Mouse (Mus musculus) ES-E14 (cell line): ENCODE measurements around the gene Phf7. TPM values are rescaled to one million over a fixed set of nuclear protein-coding genes. Genes with fewer than 3 reads are reported as not detected.

ENCODE experiments used
- DNase-seq: peaks from one replicate; pipeline ENCODE4 v3.0.0-alpha.2; 2013; ENCODE audit warnings: low read depth, low spot score
- H3K27ac ChIP-seq: 2 replicates; pipeline ENCODE4 v1.5.1; 2012; ENCODE audit warnings: low read depth, mild to moderate bottlenecking, low read length, moderate library complexity, mixed read lengths; ENCODE audit not compliant: poor library complexity, insufficient read depth, severe bottlenecking
- H3K36me3 ChIP-seq: 2 replicates; pipeline ENCODE4 v1.6.1; 2012; ENCODE audit warnings: mild to moderate bottlenecking, low read length, moderate library complexity, mixed read lengths; ENCODE audit not compliant: control insufficient read depth, poor library complexity, insufficient read depth, severe bottlenecking
- H3K4me1 ChIP-seq, 2 experiments: fragments of 150-350 bp in 1 of 2; sonication (generic) in 1 of 2; 2 replicates each; pipeline ENCODE4 v1.6.1; 2012; ENCODE audit warnings: low read length in 2 of 2, mild to moderate bottlenecking in 1 of 2, mixed read lengths in 1 of 2; ENCODE audit not compliant: control insufficient read depth in 2 of 2, insufficient read depth in 2 of 2, poor library complexity in 1 of 2
- H3K4me3 ChIP-seq, 2 experiments: fragments of 150-350 bp in 1 of 2; sonication (generic) in 1 of 2; 2 replicates each; pipeline ENCODE4 v1.5.1; 2012; ENCODE audit warnings: low read length in 2 of 2, low read depth in 1 of 2, mild to moderate bottlenecking in 1 of 2, mixed read lengths in 1 of 2; ENCODE audit not compliant: insufficient read depth in 1 of 2, poor library complexity in 1 of 2, severe bottlenecking in 1 of 2
- H3K9ac ChIP-seq: 2 replicates; pipeline ENCODE4 v1.6.1; 2012; ENCODE audit warnings: low read depth, mild to moderate bottlenecking, low read length, mixed read lengths; ENCODE audit not compliant: poor library complexity, insufficient read depth, severe bottlenecking
- H3K9me3 ChIP-seq: fragments of 150-350 bp; sonication (generic); 2 replicates; pipeline ENCODE4 v1.6.1; 2012; ENCODE audit warnings: low read depth, mild to moderate bottlenecking, low read length; ENCODE audit not compliant: control insufficient read depth, insufficient read depth
- CHD2 ChIP-seq: IDR thresholded peaks from 2 replicates; pipeline ENCODE4 v1.6.1; 2014; ENCODE audit warnings: mild to moderate bottlenecking, low read depth, low read length, inconsistent platforms
- HCFC1 ChIP-seq: IDR thresholded peaks from 2 replicates; pipeline ENCODE4 v1.6.1; 2012; ENCODE audit warnings: low read length, inconsistent platforms, borderline replicate concordance; ENCODE audit not compliant: insufficient read depth
- MAFK ChIP-seq: IDR thresholded peaks from 2 replicates; pipeline ENCODE4 v1.6.1; 2014; ENCODE audit warnings: mild to moderate bottlenecking, low read depth, low read length, inconsistent platforms; ENCODE audit not compliant: insufficient read depth
- ZC3H11A ChIP-seq: IDR thresholded peaks from 2 replicates; pipeline ENCODE4 v1.6.1; 2012; ENCODE audit warnings: low read depth, mild to moderate bottlenecking, inconsistent platforms, low read length, borderline replicate concordance
- ZNF384 ChIP-seq: IDR thresholded peaks from 2 replicates; pipeline ENCODE4 v1.6.1; 2012; ENCODE audit warnings: low read depth, low read length, inconsistent platforms
- in situ Hi-C, 2 experiments: fragments of 600-800 bp; cut with MboI; formaldehyde crosslinking; loops; one replicate each; pipeline ENCODE4 v1.15.1; 2025; ENCODE audit warnings: low sequenced_read_pairs in 2 of 2, inconsistent platforms in 1 of 2; ENCODE audit not compliant: unreplicated experiment in 2 of 2
- total RNA-seq: library from RNA; depleted of rRNA; stranded (reverse); fragments of 300-350 nt; gene quantifications from 2 replicates; pipeline ENCODE4 v1.2.3, GENCODE M21; 2012; rRNA removed

Phf7 gene
- total RNA-seq, 1 experiment = 5.3 TPM

DNA sequence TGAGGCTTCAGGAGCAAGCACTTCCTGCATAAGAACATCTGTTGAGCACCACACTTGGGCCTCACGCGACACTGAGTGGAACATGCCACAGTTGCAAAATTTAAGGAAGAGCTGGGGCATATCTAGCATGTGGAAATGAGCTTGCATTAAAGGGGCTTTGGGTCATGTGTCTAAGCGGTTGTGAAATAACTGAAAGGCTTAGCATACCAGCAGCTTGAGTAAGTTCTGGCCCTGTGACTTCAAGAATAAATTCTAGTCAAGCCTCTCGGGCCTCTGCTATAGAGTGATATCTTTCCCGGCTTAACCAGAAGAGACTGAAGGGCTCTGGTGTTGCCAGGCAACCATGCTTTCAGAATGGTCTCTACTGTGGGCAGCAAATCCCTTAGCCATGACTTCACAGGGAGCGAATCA lies 62.3 kb downstream of the Phf7 start:
- Histone ChIP-seq H3K4me3 (no peak overlapping the region), H3K36me3 (peaks cover 79% of the 10 kb centered on the region), H3K9me3 (no peaks in the 10 kb centered on the region), H3K4me1 (no peaks in the 10 kb centered on the region), H3K27ac (no peak overlapping the region), H3K9ac (no peak overlapping the region)
- no peak for TF ChIP-seq MAFK
- TF ChIP-seq HCFC1 = no peak
- TF ChIP-seq CHD2 = no peak
- no peak for TF ChIP-seq ZNF384
- TF ChIP-seq ZC3H11A = no peak
- no peak for DNase-seq
- in situ Hi-C loops = no loop called here

Other genes with a start within 250 kb of the Phf7 start
- gene Glt8d1, start 249.9 kb downstream of the Phf7 start, total RNA-seq = 22.4 and 25.4 TPM in 2 replicates
- 161 and 182 TPM in 2 replicates for gene Spcs1, start 249.6 kb downstream of the Phf7 start, total RNA-seq
- 57.2 and 58.9 TPM in 2 replicates for gene Pbrm1, start 232.2 kb downstream of the Phf7 start, total RNA-seq
- 377 and 427 TPM in 2 replicates for gene Gnl3, start 232.2 kb downstream of the Phf7 start, total RNA-seq
- gene Smim4, start 122.4 kb downstream of the Phf7 start, total RNA-seq = 43.3 and 45.3 TPM in 2 replicates
- gene Nt5dc2, start 120.3 kb downstream of the Phf7 start, total RNA-seq = 151 and 155 TPM in 2 replicates
- 1.3 and 2.0 TPM in 2 replicates for gene Stab1, start 82.7 kb downstream of the Phf7 start, total RNA-seq
- 2.3 and 2.6 TPM in 2 replicates for gene Tnnc1, start 43.0 kb downstream of the Phf7 start, total RNA-seq
- 169 and 204 TPM in 2 replicates for gene Nisch, start 34.4 kb downstream of the Phf7 start, total RNA-seq
- gene Sema3g, start 33.5 kb downstream of the Phf7 start, total RNA-seq = 0.22 and 0.37 TPM in 2 replicates
- 77.8 and 83.4 TPM in 2 replicates for gene Bap1, start 133 bp upstream of the Phf7 start, total RNA-seq
- 0.80 and 1.3 TPM in 2 replicates for gene Dnah1, start 72.6 kb upstream of the Phf7 start, total RNA-seq
- gene Capn7, start 85.3 kb upstream of the Phf7 start, total RNA-seq = 16.5 and 23.7 TPM in 2 replicates
- gene Sh3bp5, start 184.8 kb upstream of the Phf7 start, total RNA-seq = 2.7 and 4.6 TPM in 2 replicates
- 48.9 and 58.0 TPM in 2 replicates for gene Eaf1, start 243.1 kb upstream of the Phf7 start, total RNA-seq
- gene Mettl6, start 243.7 kb upstream of the Phf7 start, total RNA-seq = 34.4 and 37.0 TPM in 2 replicates